Mouse (Mus musculus) stomach, postnatal 0 days (tissue): ENCODE results near the gene Bid.

Experiments used
- CTCF ChIP-seq: IDR thresholded peaks from 2 replicates; pipeline ENCODE4 v1.5.1; 2016; ENCODE audit warnings: antibody characterized with exemption, low read depth, mild to moderate bottlenecking, moderate library complexity
- EP300 ChIP-seq: optimal IDR thresholded peaks from 2 replicates; pipeline ENCODE3; 2016; ENCODE audit warnings: antibody characterized with exemption

GRCm38 (mm10) chr6:120911213-120912007 lies 5.2 kb downstream of the Bid start:
- TF ChIP-seq CTCF (no peak), EP300 (no peak)
